Mouse (Mus musculus): ENCODE data around the gene H2-DMb2.

GRCm38 (mm10) chr17:34109806-34110195 lies 33.3 kb upstream of the H2-DMb2 start:
- TF ChIP-seq CTCF (IDR thresholded peaks at IDR 0.05; ENCODE audit: extremely low read depth, insufficient read depth, low read length) (no peak), POLR2A (IDR thresholded peaks at IDR 0.05; ENCODE audit: extremely low read depth, insufficient read depth, low read length) (no peak)

Measured in cortical plate, adult 2 months (tissue).